Mouse (Mus musculus) midbrain, embryonic 16.5 days (tissue): ENCODE data around the gene Zhx3. TPM values are rescaled to one million over a fixed set of nuclear protein-coding genes. Genes with fewer than 3 reads are reported as not detected.

Experiments used
- ATAC-seq: fragments of 200-750 bp; cut with Nextera tagmentation; 2 replicates; pipeline ENCODE4 v1.8.0; 2017; ENCODE audit warnings: moderate TSS enrichment
- H3K27ac ChIP-seq: fragments of 300-500 bp; sonication (generic); 2 replicates; pipeline ENCODE4 v1.5.1; 2014; ENCODE audit warnings: mild to moderate bottlenecking, low read length, mixed read lengths
- H3K27me3 ChIP-seq: fragments of 300-500 bp; sonication (generic); 2 replicates; pipeline ENCODE4 v1.6.1; 2014; ENCODE audit warnings: low read depth, low read length, mixed read lengths; ENCODE audit not compliant: control insufficient read depth, insufficient read depth
- H3K36me3 ChIP-seq: fragments of 300-500 bp; sonication (generic); 2 replicates; pipeline ENCODE4 v1.6.1; 2014; ENCODE audit warnings: mild to moderate bottlenecking, low read length, moderate library complexity, mixed read lengths; ENCODE audit not compliant: control insufficient read depth, insufficient read depth
- H3K4me1 ChIP-seq: fragments of 300-500 bp; sonication (generic); 2 replicates; pipeline ENCODE4 v1.6.1; 2014; ENCODE audit warnings: mild to moderate bottlenecking, low read length, mixed read lengths; ENCODE audit not compliant: control insufficient read depth, insufficient read depth
- H3K4me2 ChIP-seq: fragments of 300-500 bp; sonication (generic); 2 replicates; pipeline ENCODE4 v1.6.1; 2014; ENCODE audit warnings: mild to moderate bottlenecking, low read length, mixed read lengths
- H3K4me3 ChIP-seq: fragments of 300-500 bp; sonication (generic); 2 replicates; pipeline ENCODE4 v1.5.1; 2014; ENCODE audit warnings: low read depth, mild to moderate bottlenecking, low read length, moderate library complexity, mixed read lengths
- H3K9ac ChIP-seq: fragments of 300-500 bp; sonication (generic); 2 replicates; pipeline ENCODE4 v1.6.1; 2014; ENCODE audit warnings: low read depth, low read length, mixed read lengths
- H3K9me3 ChIP-seq: fragments of 300-500 bp; sonication (generic); replicated peaks from 2 replicates; pipeline ENCODE4 v1.6.1; 2014; ENCODE audit warnings: mild to moderate bottlenecking, low read length, mixed read lengths; ENCODE audit not compliant: control insufficient read depth, poor library complexity, severe bottlenecking
- WGBS: fragments of 180-500 bp; shearing (Covaris S2); extraction: QIAGEN DNeasy Blood & Tissue Kit; methylation state at CpG from one replicate; pipeline ENCODE4 v1.1.7; 2014; 5-methylcytosine and 5-hydroxymethylcytosine counted together
- polyA plus RNA-seq: library from polyadenylated mRNA; unstranded; fragments of >200 nt; fragmentation: Nextera tagmentation; extraction: Ambion mirVana; gene quantifications from 2 replicates; pipeline ENCODE4 v1.2.1, GENCODE M21; 2015

Gene Zhx3
- polyA plus RNA-seq, 1 experiment from 2014 or later = 21.1 TPM

- WGBS = 85% methylated on average over 3 of the region's 3 CpGs
- H3K36me3 ChIP-seq = no peaks in the 10 kb centered on the region
- no peak for ATAC-seq
- H3K4me1 ChIP-seq = no peaks in the 10 kb centered on the region
- H3K4me3 ChIP-seq = no peak overlapping the region
- no peak overlapping the region for H3K27ac ChIP-seq
- no peaks in the 10 kb centered on the region for H3K9me3 ChIP-seq
- no peak overlapping the region for H3K9ac ChIP-seq
- no peak overlapping the region for H3K4me2 ChIP-seq
- no peaks in the 10 kb centered on the region for H3K27me3 ChIP-seq
These were observed 23.1 kb downstream of the Zhx3 start for GRCm38 (mm10) chr2:160849617-160850240.

GRCm38 (mm10) chr2:160848186-160848585, 24.6 kb downstream of the Zhx3 start:
- H3K4me3 ChIP-seq = no peak overlapping the region
- no peaks in the 10 kb centered on the region for H3K27me3 ChIP-seq
- H3K9me3 ChIP-seq = no peaks in the 10 kb centered on the region
- H3K36me3 ChIP-seq = no peaks in the 10 kb centered on the region
- no peak overlapping the region for H3K4me2 ChIP-seq
- no peaks in the 10 kb centered on the region for H3K4me1 ChIP-seq
- no peak overlapping the region for H3K9ac ChIP-seq
- no peak for ATAC-seq
- H3K27ac ChIP-seq = no peak overlapping the region
- 96% methylated on average over 2 of the region's 2 CpGs for WGBS

DNA sequence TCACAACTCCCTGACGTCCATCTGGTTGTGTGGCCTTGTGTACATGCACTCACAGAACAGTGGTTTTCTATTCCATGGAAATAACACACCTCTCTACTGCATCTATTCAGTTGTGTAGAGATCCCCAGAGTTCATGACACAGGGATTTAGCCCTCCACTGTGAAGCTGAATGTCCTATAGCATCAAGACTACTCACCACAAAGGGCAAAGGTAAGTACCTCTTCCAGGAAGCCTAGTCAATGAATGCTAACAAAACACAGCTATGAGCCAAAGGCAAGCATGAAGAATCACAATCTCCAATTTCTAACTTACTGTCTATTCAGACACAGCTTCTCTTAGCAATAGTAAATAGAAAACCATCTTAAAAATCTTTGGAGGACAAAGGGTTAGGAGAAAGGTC, 25.1 kb downstream of the Zhx3 start:
- Histone ChIP-seq H3K27me3 (no peaks in the 10 kb centered on the region), H3K9me3 (no peaks in the 10 kb centered on the region), H3K9ac (no peak overlapping the region), H3K27ac (no peak overlapping the region), H3K4me2 (no peak overlapping the region), H3K36me3 (no peaks in the 10 kb centered on the region), H3K4me3 (no peak overlapping the region), H3K4me1 (no peaks in the 10 kb centered on the region)
- ATAC-seq = no peak
- WGBS = 80% methylated on average over 1 of the region's 1 CpGs

GRCm38 (mm10) chr2:160840838-160841237, 32.0 kb downstream of the Zhx3 start:
- no peaks in the 10 kb centered on the region for H3K4me1 ChIP-seq
- ATAC-seq = no peak
- H3K9ac ChIP-seq = no peak overlapping the region
- no peak overlapping the region for H3K4me3 ChIP-seq
- H3K4me2 ChIP-seq = no peak overlapping the region
- no peak overlapping the region for H3K27ac ChIP-seq
- no peaks in the 10 kb centered on the region for H3K27me3 ChIP-seq
- no peaks in the 10 kb centered on the region for H3K9me3 ChIP-seq
- no peaks in the 10 kb centered on the region for H3K36me3 ChIP-seq

DNA sequence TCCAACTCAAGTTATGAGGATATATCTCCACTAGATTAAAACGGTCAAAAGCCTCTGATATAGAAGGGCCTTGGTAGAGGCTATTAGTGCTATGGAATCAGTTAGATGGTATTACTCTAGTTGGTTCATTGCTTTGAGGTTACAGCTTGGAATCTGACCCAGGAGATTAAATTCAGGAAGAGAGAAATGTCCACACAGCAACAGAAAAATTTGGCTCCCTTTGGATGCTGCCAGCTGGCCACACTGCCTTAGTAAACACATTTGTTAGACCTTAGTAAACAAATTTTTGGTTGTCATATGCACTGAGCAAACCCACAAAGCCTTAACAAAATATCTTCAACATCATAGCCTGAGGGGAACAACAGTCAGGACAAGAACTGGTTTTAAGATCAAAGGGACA, 62.0 kb downstream of the Zhx3 start:
- Histone ChIP-seq H3K4me2 (no peak overlapping the region), H3K9ac (no peak overlapping the region), H3K9me3 (no peaks in the 10 kb centered on the region), H3K27me3 (no peaks in the 10 kb centered on the region), H3K27ac (no peak overlapping the region), H3K4me1 (peaks cover 3% of the 10 kb centered on the region; the same call in 1 of the 2 replicates), H3K4me3 (no peak overlapping the region), H3K36me3 (peaks cover 3% of the 10 kb centered on the region; the same call in 1 of the 2 replicates)
- no peak for ATAC-seq
- WGBS = 93% methylated on average over 1 of the region's 1 CpGs

DNA sequence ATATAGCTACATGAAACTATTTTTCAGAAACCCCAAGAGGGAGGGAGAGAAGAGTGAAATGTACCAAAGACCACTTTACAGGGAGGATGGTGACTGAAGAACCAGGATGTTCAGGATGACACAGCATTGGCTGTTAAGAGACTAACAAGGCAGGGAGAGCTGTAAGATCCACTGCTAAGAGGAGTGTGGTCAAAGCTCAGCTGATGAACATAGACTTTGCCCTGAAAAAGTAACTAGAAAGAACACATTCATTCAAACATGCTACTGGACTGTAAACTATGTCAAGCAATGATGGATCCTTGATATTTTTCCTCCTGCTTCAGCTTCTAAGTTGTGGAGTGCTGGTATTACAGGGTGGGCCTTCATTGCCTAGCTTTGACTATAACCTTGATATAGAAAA, 62.4 kb downstream of the Zhx3 start:
- Histone ChIP-seq H3K4me1 (peaks cover 3% of the 10 kb centered on the region; the same call in 1 of the 2 replicates), H3K27me3 (no peaks in the 10 kb centered on the region), H3K27ac (no peak overlapping the region), H3K36me3 (peaks cover under 1% of the 10 kb centered on the region; the same call in 1 of the 2 replicates), H3K9ac (no peak overlapping the region), H3K9me3 (no peaks in the 10 kb centered on the region), H3K4me3 (no peak overlapping the region), H3K4me2 (no peak overlapping the region)
- no peak for ATAC-seq

DNA sequence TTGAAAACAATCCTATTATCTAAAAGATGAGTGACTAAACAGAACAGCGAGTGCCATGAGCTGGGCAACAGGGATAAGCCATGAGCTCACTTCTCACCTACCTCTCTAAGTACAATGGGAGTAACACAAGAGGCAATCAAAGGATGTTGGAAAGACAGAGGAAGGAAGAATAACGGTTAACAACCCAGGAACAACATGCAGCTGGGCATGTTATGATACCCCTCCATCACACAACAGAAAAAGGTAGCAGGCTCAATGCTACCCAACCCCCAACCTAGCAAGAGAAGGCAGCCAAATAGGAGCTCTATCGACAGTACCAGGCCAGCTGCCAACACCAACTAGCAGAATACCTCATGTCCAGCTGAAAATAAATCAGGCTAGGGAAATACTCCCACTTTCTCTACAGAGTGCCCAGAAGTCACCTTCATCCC, 66.7 kb downstream of the Zhx3 start:
- H3K9ac ChIP-seq = no peak overlapping the region
- H3K4me1 ChIP-seq = peaks cover 3% of the 10 kb centered on the region; the same call in 1 of the 2 replicates
- WGBS = 66% methylated on average over 3 of the region's 3 CpGs
- no peaks in the 10 kb centered on the region for H3K9me3 ChIP-seq
- H3K27me3 ChIP-seq = no peaks in the 10 kb centered on the region
- no peaks in the 10 kb centered on the region for H3K36me3 ChIP-seq
- H3K4me3 ChIP-seq = no peak overlapping the region
- H3K27ac ChIP-seq = no peak overlapping the region
- no peak for ATAC-seq
- no peak overlapping the region for H3K4me2 ChIP-seq

DNA sequence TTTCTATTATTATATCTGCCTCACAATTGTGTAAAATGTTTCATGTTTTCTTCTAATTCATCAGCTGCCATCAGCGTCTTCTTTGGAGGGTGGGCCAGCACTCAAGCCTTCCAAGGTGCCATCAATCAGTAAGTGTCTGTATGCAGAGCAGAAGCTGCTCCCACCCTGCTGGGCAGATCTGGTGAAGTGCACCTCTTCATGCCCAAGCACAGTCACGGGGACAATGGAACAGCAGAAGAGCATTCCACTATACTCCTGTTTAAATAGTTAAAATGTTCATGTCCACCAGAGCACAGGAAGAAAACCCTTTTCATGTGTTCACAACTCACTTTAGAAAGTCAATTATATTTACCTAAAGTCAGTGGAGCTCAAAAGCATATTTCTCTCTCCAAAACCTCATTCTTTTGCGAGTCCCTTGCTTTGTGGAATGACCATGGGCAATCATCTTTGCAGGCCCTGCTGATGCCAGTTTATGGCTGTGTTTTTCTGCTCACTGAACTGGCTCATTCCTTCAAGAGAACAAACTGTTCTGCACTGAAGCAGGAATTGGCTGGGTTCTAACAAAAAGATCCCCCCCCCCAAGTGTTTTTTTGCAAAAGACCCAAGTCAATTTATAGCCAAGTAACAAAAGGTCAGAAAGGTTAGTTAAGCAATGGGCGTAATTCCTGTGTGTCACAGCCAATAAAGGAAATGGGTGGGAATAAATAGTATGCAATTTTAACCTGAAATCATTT, 67.8 kb downstream of the Zhx3 start:
- no peak overlapping the region for H3K4me2 ChIP-seq
- 79% methylated on average over 4 of the region's 4 CpGs for WGBS
- H3K27ac ChIP-seq = no peak overlapping the region
- no peaks in the 10 kb centered on the region for H3K36me3 ChIP-seq
- H3K9me3 ChIP-seq = no peaks in the 10 kb centered on the region
- H3K4me1 ChIP-seq = peaks cover 3% of the 10 kb centered on the region; the same call in 1 of the 2 replicates
- no peaks in the 10 kb centered on the region for H3K27me3 ChIP-seq
- H3K4me3 ChIP-seq = no peak overlapping the region
- no peak overlapping the region for H3K9ac ChIP-seq
- no peak for ATAC-seq

- Histone ChIP-seq H3K27ac (no peak overlapping the region), H3K36me3 (no peaks in the 10 kb centered on the region), H3K4me1 (peaks cover 3% of the 10 kb centered on the region; the same call in 1 of the 2 replicates), H3K27me3 (no peaks in the 10 kb centered on the region), H3K4me2 (no peak overlapping the region), H3K9me3 (no peaks in the 10 kb centered on the region), H3K4me3 (no peak overlapping the region), H3K9ac (no peak overlapping the region)
- 82% methylated on average over 3 of the region's 3 CpGs for WGBS
- ATAC-seq = no peak
These were observed 70.5 kb downstream of the Zhx3 start for GRCm38 (mm10) chr2:160802326-160802725.
